Mouse (Mus musculus) ES-Bruce4 (cell line): ENCODE data around the gene A230050P20Rik. TPM values are rescaled to one million over a fixed set of nuclear protein-coding genes. Genes with fewer than 3 reads are reported as not detected.
A peak's percentile ranks its signal among the peaks of the same experiment; 100 is the strongest.

Experiments used
- H3K27ac ChIP-seq: 2 replicates; pipeline ENCODE4 v1.5.1; 2012; ENCODE audit warnings: low read length, inconsistent platforms; ENCODE audit not compliant: insufficient read depth
- H3K27me3 ChIP-seq: 2 replicates; pipeline ENCODE4 v1.6.1; 2012; ENCODE audit warnings: mild to moderate bottlenecking, low read length, inconsistent platforms; ENCODE audit not compliant: control insufficient read depth, poor library complexity, insufficient read depth, severe bottlenecking
- H3K36me3 ChIP-seq: 2 replicates; pipeline ENCODE4 v1.6.1; 2012; ENCODE audit warnings: inconsistent platforms, mild to moderate bottlenecking, low read length, moderate library complexity; ENCODE audit not compliant: control insufficient read depth, poor library complexity, insufficient read depth, severe bottlenecking
- H3K4me1 ChIP-seq: one replicate; pipeline ENCODE4 v1.8.1; 2011; ENCODE audit warnings: low read length; ENCODE audit not compliant: control insufficient read depth, insufficient read depth
- H3K4me3 ChIP-seq: 2 replicates; pipeline ENCODE4 v1.5.1; 2011; ENCODE audit warnings: low read depth, mild to moderate bottlenecking, low read length
- H3K9ac ChIP-seq: 2 replicates; pipeline ENCODE4 v1.6.1; 2012; ENCODE audit warnings: low read depth, mild to moderate bottlenecking, inconsistent platforms; ENCODE audit not compliant: poor library complexity, severe bottlenecking
- H3K9me3 ChIP-seq: replicated peaks from 2 replicates; pipeline ENCODE4 v1.6.1; 2012; ENCODE audit warnings: mild to moderate bottlenecking, low read length, inconsistent platforms; ENCODE audit not compliant: control insufficient read depth, poor library complexity, insufficient read depth, severe bottlenecking
- CTCF ChIP-seq: IDR thresholded peaks from one replicate; pipeline ENCODE4 v1.8.1; 2011; ENCODE audit warnings: low read depth, low read length
- EP300 ChIP-seq: IDR thresholded peaks from 2 replicates; pipeline ENCODE4 v1.6.1; 2011; ENCODE audit warnings: low read depth, low read length; ENCODE audit not compliant: insufficient read depth
- POLR2A ChIP-seq: IDR thresholded peaks from one replicate; pipeline ENCODE4 v1.8.1; 2011; ENCODE audit warnings: low read length; ENCODE audit not compliant: insufficient read depth
- polyA plus RNA-seq: library from polyadenylated mRNA; stranded (reverse); fragments of >200 nt; gene quantifications from 2 replicates; pipeline ENCODE4 v1.2.4, GENCODE M21; 2011; ENCODE audit warnings: low read depth; ENCODE audit not compliant: missing spikeins, insufficient read depth, insufficient read length

Gene A230050P20Rik
- polyA plus RNA-seq, 1 experiment, result 20.5 TPM

- Histone ChIP-seq H3K9ac (no peak overlapping the region), H3K36me3 (no peaks in the 10 kb centered on the region), H3K9me3 (no peaks in the 10 kb centered on the region), H3K4me1 (no peaks in the 10 kb centered on the region), H3K27me3 (no peaks in the 10 kb centered on the region), H3K4me3 (no peak overlapping the region), H3K27ac (no peak overlapping the region)
- TF ChIP-seq POLR2A (no peak), CTCF (peak; percentile 6), EP300 (no peak)
These were observed 18.3 kb upstream of the A230050P20Rik start for GRCm38 (mm10) chr9:20850179-20850578.

GRCm38 (mm10) chr9:20857131-20857530 is 11.3 kb upstream of the A230050P20Rik start:
- TF ChIP-seq EP300 (0 out of 2 replicates have a peak, but pooled peaks have one; percentile 49), POLR2A (no peak)
- H3K36me3 ChIP-seq, result no peaks in the 10 kb centered on the region
- no peaks in the 10 kb centered on the region for H3K27me3 ChIP-seq
- H3K27ac ChIP-seq, result no peak overlapping the region
- H3K9me3 ChIP-seq, result no peaks in the 10 kb centered on the region
- H3K4me3 ChIP-seq, result no peak overlapping the region
- H3K4me1 ChIP-seq, result no peaks in the 10 kb centered on the region
- no peak overlapping the region for H3K9ac ChIP-seq

- Histone ChIP-seq H3K27me3 (no peaks in the 10 kb centered on the region), H3K36me3 (no peaks in the 10 kb centered on the region), H3K4me3 (no peak overlapping the region), H3K4me1 (no peaks in the 10 kb centered on the region), H3K9me3 (no peaks in the 10 kb centered on the region), H3K27ac (no peak overlapping the region), H3K9ac (no peak overlapping the region)
- no peak for TF ChIP-seq CTCF
- TF ChIP-seq EP300, result no peak
- TF ChIP-seq POLR2A, result no peak
These were observed 8.5 kb upstream of the A230050P20Rik start for GRCm38 (mm10) chr9:20859926-20860325.

- TF ChIP-seq EP300 (no peak), CTCF (peak; percentile 87)
- Histone ChIP-seq H3K36me3 (no peaks in the 10 kb centered on the region), H3K4me1 (no peaks in the 10 kb centered on the region), H3K27ac (no peak overlapping the region), H3K27me3 (no peaks in the 10 kb centered on the region), H3K9ac (no peak overlapping the region), H3K9me3 (no peaks in the 10 kb centered on the region), H3K4me3 (no peak overlapping the region)
These were observed 6.6 kb upstream of the A230050P20Rik start for GRCm38 (mm10) chr9:20861821-20862220.

GRCm38 (mm10) chr9:20862225-20862624 is 6.2 kb upstream of the A230050P20Rik start:
- H3K27me3 ChIP-seq, result no peaks in the 10 kb centered on the region
- H3K27ac ChIP-seq, result no peak overlapping the region
- H3K4me1 ChIP-seq, result no peaks in the 10 kb centered on the region
- H3K9me3 ChIP-seq, result no peaks in the 10 kb centered on the region
- no peak overlapping the region for H3K9ac ChIP-seq
- H3K4me3 ChIP-seq, result no peak overlapping the region
- no peak for TF ChIP-seq EP300
- TF ChIP-seq CTCF, result no peak
- TF ChIP-seq POLR2A, result no peak
- H3K36me3 ChIP-seq, result no peaks in the 10 kb centered on the region

GRCm38 (mm10) chr9:20866879-20867278 is 1.6 kb upstream of the A230050P20Rik start:
- Histone ChIP-seq H3K4me3 (no peak overlapping the region), H3K27ac (no peak overlapping the region), H3K4me1 (no peaks in the 10 kb centered on the region), H3K9ac (no peak overlapping the region), H3K27me3 (no peaks in the 10 kb centered on the region), H3K36me3 (no peaks in the 10 kb centered on the region), H3K9me3 (no peaks in the 10 kb centered on the region)
- TF ChIP-seq CTCF (no peak), EP300 (no peak), POLR2A (no peak)
